Mouse (Mus musculus): ENCODE results near the gene Acsm1. TPM values are rescaled to one million over a fixed set of nuclear protein-coding genes. Genes with fewer than 3 reads are reported as not detected.
A peak's percentile ranks its signal among the peaks of the same experiment; 100 is the strongest.

Acsm1 gene
- total RNA-seq, 2 experiments from 2014 or later = not detected

DNA sequence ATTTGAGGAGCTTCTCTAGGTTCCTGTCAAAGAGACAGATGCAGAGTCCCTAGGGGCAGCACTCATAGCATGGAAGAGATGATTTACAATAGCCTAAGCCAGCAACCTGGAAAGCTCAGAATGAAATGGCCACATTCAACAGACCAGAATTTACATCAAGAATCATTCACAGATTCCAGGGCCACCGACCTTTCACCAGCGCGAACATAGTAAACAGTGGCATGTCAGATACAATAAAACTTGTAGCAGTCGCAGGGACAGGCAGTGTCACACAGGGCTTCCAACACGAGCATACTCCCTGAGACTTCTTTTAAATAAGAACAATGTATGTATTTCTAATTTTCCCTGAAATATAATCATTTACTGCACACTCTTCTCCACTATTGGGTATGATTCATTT lies 63.6 kb downstream of the Acsm1 start:
- no peak for ATAC-seq (replicated peaks; ENCODE audit: poor library complexity, severe bottlenecking)

DNA sequence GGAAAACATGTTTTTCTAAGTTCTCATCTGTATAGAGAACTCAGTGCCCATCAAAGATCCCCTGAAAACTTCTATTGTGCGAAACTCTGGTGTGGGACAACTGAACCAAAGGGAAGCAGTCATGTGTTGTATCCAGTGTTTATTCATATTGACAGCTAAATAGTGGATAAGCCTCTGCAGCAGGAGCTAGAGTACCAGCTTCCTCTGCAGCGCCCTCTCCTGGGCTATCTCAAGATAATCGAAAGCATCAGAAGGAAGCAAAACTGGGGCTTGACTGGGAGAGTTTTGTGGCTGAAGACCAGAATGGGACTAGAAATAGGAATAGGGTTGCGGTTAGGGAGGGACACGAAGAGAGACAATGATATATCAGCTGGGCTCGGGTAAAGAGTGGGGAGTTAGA lies 64.1 kb downstream of the Acsm1 start:
- no peak for ATAC-seq (replicated peaks; ENCODE audit: poor library complexity, severe bottlenecking)

DNA sequence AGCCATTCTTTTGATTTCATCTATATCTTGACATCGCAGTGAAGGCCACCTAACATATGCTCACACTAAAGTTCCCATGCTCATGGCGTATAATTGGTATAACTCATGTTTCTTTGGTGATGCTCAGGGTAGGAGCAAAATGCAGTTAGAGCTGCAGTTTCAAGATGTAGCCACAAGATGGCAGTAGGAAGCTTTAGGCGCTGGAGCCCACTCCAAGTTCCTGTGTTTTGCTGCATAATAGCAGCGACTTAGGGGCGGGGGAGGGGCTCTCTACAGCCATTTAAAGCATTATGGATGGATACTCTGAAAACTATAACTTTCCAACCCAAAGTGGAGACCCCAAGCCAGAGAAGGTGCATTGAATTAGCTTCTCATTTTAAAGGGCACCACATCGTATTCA lies 66.6 kb downstream of the Acsm1 start:
- ATAC-seq (replicated peaks; ENCODE audit: poor library complexity, severe bottlenecking) = peak; percentile 95

DNA sequence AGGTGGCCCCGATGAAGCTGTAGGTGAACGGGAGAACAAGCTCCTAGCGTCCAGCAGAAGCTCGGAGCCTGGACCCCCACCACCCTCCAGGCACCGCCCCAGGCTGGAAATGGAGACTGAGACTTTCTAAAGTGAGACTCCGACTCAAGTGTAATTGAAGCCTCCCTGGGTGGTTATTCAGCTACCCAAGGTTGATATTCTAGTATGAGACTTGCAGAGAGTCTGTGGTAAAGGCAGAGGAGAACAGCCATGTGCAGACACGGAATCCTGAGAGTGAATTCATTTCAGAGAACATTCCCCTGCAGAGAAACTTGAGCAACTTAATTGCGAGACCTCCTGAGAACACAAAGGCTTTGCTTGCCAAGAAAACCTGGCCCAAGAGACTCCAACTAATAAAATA lies 73.3 kb downstream of the Acsm1 start:
- no peak for ATAC-seq (replicated peaks; ENCODE audit: poor library complexity, severe bottlenecking)

DNA sequence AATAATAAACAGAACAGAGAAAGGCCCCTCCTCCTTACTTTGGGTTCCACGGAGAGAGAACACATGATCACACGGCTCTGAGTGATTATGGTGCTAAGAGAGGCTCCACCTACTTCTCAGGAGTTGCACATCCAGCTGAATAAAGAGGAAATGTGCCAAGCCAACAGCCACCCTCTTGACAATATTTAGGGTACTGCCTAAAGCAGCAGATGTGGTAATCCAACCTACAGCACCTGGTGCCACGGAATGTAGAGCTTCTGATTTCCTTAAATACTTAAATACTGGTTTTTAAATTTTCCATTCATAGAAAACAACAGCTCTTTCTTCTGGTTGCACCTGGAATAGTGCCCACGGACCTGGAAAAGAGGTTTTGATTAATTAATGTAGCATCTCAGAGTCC lies 75.9 kb downstream of the Acsm1 start:
- ATAC-seq (replicated peaks; ENCODE audit: poor library complexity, severe bottlenecking) = no peak

- no peak for ATAC-seq (replicated peaks; ENCODE audit: poor library complexity, severe bottlenecking)
Measured at GRCm38 (mm10) chr7:119689726-119690125, 82.9 kb downstream of the Acsm1 start, which contains the start of gene Acsm4. Acsm4 (plus strand) TSS chr7:119690026.

- no peak for ATAC-seq (replicated peaks; ENCODE audit: poor library complexity, severe bottlenecking)
Measured at GRCm38 (mm10) chr7:119692302-119692701, 85.5 kb downstream of the Acsm1 start.

- ATAC-seq (replicated peaks; ENCODE audit: poor library complexity, severe bottlenecking) = no peak
Measured at GRCm38 (mm10) chr7:119694926-119695325, 88.1 kb downstream of the Acsm1 start.

Other genes starting within 250 kb of the Acsm1 start
- not detected in 2 replicates for gene Gp2, start 147.7 kb upstream of the Acsm1 start, total RNA-seq (2014; fragmentation: Nextera tagmentation)
- gene Gp2, start 147.7 kb upstream of the Acsm1 start, total RNA-seq (2017) = not detected in 2 replicates
- not detected in 2 replicates for gene Umod, start 127.7 kb upstream of the Acsm1 start, total RNA-seq (2014; fragmentation: Nextera tagmentation)
- gene Umod, start 127.7 kb upstream of the Acsm1 start, total RNA-seq (2017) = not detected in 2 replicates
- gene Acsm5, start 87.6 kb upstream of the Acsm1 start, total RNA-seq (2014; fragmentation: Nextera tagmentation) = not detected in 2 replicates
- gene Acsm5, start 87.6 kb upstream of the Acsm1 start, total RNA-seq (2017) = not detected in 2 replicates
- not detected in 2 replicates for gene Pdilt, start 83.5 kb upstream of the Acsm1 start, total RNA-seq (2014; fragmentation: Nextera tagmentation)
- not detected in 2 replicates for gene Pdilt, start 83.5 kb upstream of the Acsm1 start, total RNA-seq (2017)
- not detected in 2 replicates for gene Acsm2, start 52.7 kb upstream of the Acsm1 start, total RNA-seq (2014; fragmentation: Nextera tagmentation)
- gene Acsm2, start 52.7 kb upstream of the Acsm1 start, total RNA-seq (2017) = not detected in 2 replicates
- not detected in 2 replicates for gene Acsm4, start 83.0 kb downstream of the Acsm1 start, total RNA-seq (2014; fragmentation: Nextera tagmentation)
- not detected in 2 replicates for gene Acsm4, start 83.0 kb downstream of the Acsm1 start, total RNA-seq (2017)
- 35.8 and 47.8 TPM in 2 replicates for gene Thumpd1, start 113.8 kb downstream of the Acsm1 start, total RNA-seq (2014; fragmentation: Nextera tagmentation)
- 102 and 109 TPM in 2 replicates for gene Thumpd1, start 113.8 kb downstream of the Acsm1 start, total RNA-seq (2017)
- not detected in 2 replicates for gene Acsm3, start 153.9 kb downstream of the Acsm1 start, total RNA-seq (2014; fragmentation: Nextera tagmentation)
- gene Acsm3, start 153.9 kb downstream of the Acsm1 start, total RNA-seq (2017) = 0.13 TPM in 1 of 2 replicates, not detected in the other
- gene Rexo5, start 187.0 kb downstream of the Acsm1 start, total RNA-seq (2014; fragmentation: Nextera tagmentation) = 7.8 and 20.6 TPM in 2 replicates
- 33.2 and 52.4 TPM in 2 replicates for gene Rexo5, start 187.0 kb downstream of the Acsm1 start, total RNA-seq (2017)
- 7.7 and 12.2 TPM in 2 replicates for gene Eri2, start 187.0 kb downstream of the Acsm1 start, total RNA-seq (2014; fragmentation: Nextera tagmentation)
- 15.0 and 16.5 TPM in 2 replicates for gene Eri2, start 187.0 kb downstream of the Acsm1 start, total RNA-seq (2017)

All from granulocyte monocyte progenitor cell, adult 5-6 weeks (primary cell).